Mouse (Mus musculus) spleen, adult 2 months (tissue): ENCODE data around the gene Pard3. TPM values are rescaled to one million over a fixed set of nuclear protein-coding genes. Genes with fewer than 3 reads are reported as not detected.

Experiments
- DNase-seq, 2 experiments: peaks; one replicate each; pipeline versions ENCODE4 v3.0.0 to v3.0.0-alpha.2; 2012 to 2021; ENCODE audit warnings: low spot score in 2 of 2, low read depth in 1 of 2
- H3K27ac ChIP-seq: fragments of 200-500 bp; 2 replicates; pipeline ENCODE4 v1.5.1; 2012; ENCODE audit warnings: low read length, inconsistent platforms; ENCODE audit not compliant: insufficient read depth
- H3K27me3 ChIP-seq: fragments of 200-500 bp; 2 replicates; pipeline ENCODE4 v1.6.1; 2012; ENCODE audit warnings: mild to moderate bottlenecking, moderate library complexity, low read length, inconsistent platforms; ENCODE audit not compliant: control insufficient read depth, insufficient read depth
- H3K36me3 ChIP-seq: fragments of 200-500 bp; 2 replicates; pipeline ENCODE4 v1.6.1; 2012; ENCODE audit warnings: mild to moderate bottlenecking, low read length, inconsistent platforms; ENCODE audit not compliant: control insufficient read depth, insufficient read depth
- H3K4me1 ChIP-seq: fragments of 200-500 bp; 2 replicates; pipeline ENCODE4 v1.6.1; 2011; ENCODE audit warnings: inconsistent platforms; ENCODE audit not compliant: control insufficient read depth, insufficient read depth, insufficient read length
- H3K4me3 ChIP-seq: fragments of 200-500 bp; 2 replicates; pipeline ENCODE4 v1.5.1; 2011; ENCODE audit warnings: mild to moderate bottlenecking, inconsistent platforms; ENCODE audit not compliant: insufficient read depth, insufficient read length; ENCODE audit errors: extremely low read depth
- CTCF ChIP-seq: fragments of 200-500 bp; IDR thresholded peaks from 2 replicates; pipeline ENCODE4 v1.5.1; 2011; ENCODE audit warnings: mild to moderate bottlenecking, inconsistent platforms; ENCODE audit not compliant: insufficient read depth, insufficient read length, insufficient replicate concordance; ENCODE audit errors: extremely low read depth
- POLR2A ChIP-seq: fragments of 200-500 bp; IDR thresholded peaks from 2 replicates; pipeline ENCODE4 v1.6.1; 2011; ENCODE audit warnings: low read depth, low read length, inconsistent platforms
- WGBS: fragments of 180-500 bp; shearing (Covaris S2); methylation state at CpG from one replicate; pipeline ENCODE4 v1.1.7; 2018; 5-methylcytosine and 5-hydroxymethylcytosine counted together
- polyA plus RNA-seq: library from polyadenylated mRNA; depleted of rRNA; stranded (reverse); fragments of >200 nt; gene quantifications from 2 replicates; pipeline ENCODE4 v1.2.3, GENCODE M21; 2012

Gene Pard3
- polyA plus RNA-seq, 1 experiment, result 3.8 TPM

DNA sequence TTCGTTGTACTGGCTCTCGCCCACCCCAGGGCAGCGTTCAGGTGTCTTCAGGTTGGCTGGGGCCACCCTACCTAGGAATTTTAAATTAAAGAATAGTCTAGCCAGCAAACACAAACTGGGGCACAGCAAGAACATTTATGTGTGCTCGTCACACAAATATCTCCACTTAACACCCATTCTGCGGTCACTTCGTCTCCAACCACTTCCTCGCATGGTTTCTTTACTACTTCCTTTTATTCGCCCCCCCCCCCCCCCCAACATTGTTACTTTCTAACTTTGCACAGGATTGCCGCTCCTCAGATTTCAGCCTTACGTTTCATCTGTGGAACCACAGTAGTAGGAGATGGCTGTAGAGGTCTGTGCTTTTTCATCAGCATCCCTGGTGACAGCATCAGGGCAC, 11.6 kb upstream of the Pard3 start:
- H3K27ac ChIP-seq, result no peak overlapping the region
- WGBS, result 22% methylated on average over 10 of the region's 10 CpGs
- H3K36me3 ChIP-seq, result no peaks in the 10 kb centered on the region
- no peak for DNase-seq
- TF ChIP-seq CTCF, result no peak
- TF ChIP-seq POLR2A, result no peak
- no peaks in the 10 kb centered on the region for H3K27me3 ChIP-seq
- no peak overlapping the region for H3K4me3 ChIP-seq
- no peaks in the 10 kb centered on the region for H3K4me1 ChIP-seq

DNA sequence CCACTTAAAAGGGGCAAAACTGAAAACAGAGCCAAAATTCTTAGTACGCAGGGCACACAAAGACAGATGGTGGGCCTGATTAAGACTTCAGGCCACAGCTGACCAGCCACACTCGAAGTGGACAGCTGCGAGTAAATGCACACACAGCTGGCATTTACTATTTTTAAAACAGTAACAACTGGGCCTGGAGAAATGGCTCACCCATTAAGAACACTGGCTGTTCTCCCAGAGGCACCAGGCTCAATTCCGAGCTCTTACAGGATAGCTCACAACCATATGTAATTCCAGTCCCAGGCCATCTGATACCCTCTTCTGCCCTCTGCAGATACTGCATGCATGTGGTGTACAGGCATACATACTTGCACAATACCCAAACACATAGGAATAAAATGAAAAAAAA, 8.6 kb upstream of the Pard3 start:
- Histone ChIP-seq H3K4me3 (no peak overlapping the region), H3K36me3 (no peaks in the 10 kb centered on the region), H3K27me3 (0 out of 2 replicates have a peak, but pooled peaks cover under 1% of the 10 kb centered on the region), H3K4me1 (no peaks in the 10 kb centered on the region), H3K27ac (no peak overlapping the region)
- no peak for TF ChIP-seq CTCF
- TF ChIP-seq POLR2A, result no peak
- 74% methylated on average over 4 of the region's 4 CpGs for WGBS
- no peak for DNase-seq

DNA sequence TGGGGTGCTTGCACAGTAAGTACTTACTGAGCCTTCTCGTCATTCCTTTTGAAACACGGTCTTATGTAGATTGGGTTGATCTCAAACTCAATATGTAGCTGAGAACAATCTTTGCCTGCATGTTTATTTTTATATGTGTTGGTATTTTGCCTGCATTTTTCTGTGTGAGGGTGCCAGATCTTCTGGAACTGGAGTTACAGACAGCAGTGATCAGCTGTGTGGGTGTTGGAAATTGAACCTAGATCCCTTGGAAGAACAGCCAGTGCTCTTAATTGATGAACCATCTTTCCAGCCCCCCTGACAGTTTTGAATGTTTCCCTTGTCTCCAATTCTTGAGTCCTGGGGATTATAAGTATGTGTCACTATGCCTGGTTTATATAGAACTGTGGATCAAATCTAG, 4.9 kb upstream of the Pard3 start:
- Histone ChIP-seq H3K36me3 (no peaks in the 10 kb centered on the region), H3K27ac (no peak overlapping the region), H3K27me3 (peaks cover 4% of the 10 kb centered on the region), H3K4me3 (no peak overlapping the region), H3K4me1 (peaks cover under 1% of the 10 kb centered on the region; the same call in 1 of the 2 replicates)
- WGBS, result 80% methylated on average over 2 of the region's 2 CpGs
- DNase-seq, result no peak
- no peak for TF ChIP-seq POLR2A
- no peak for TF ChIP-seq CTCF

DNA sequence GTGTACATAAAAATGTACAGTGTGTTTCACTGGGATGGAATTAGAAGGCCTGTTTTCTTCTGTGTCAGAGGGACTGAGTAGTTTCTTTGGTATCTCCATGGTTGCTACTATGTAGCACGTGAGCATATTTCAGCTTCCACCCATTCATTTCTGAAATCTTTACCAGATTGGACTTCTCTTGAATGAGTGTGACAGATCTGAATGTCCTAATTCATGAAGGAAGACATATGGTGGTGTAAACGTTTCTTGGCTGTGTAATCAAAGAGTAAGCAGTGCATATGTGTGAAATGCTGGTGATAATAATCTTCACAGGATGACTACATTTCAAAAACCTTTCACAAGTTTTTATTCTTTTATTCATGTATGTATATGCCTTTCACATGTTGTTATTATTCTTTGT, 3.9 kb upstream of the Pard3 start:
- Histone ChIP-seq H3K4me1 (peaks cover 8% of the 10 kb centered on the region; the same call in 1 of the 2 replicates), H3K27me3 (peaks cover 15% of the 10 kb centered on the region), H3K4me3 (no peak overlapping the region), H3K36me3 (no peaks in the 10 kb centered on the region), H3K27ac (no peak overlapping the region)
- DNase-seq, result no peak
- no peak for TF ChIP-seq POLR2A
- no peak for TF ChIP-seq CTCF
- WGBS, result 63% methylated on average over 2 of the region's 2 CpGs

DNA sequence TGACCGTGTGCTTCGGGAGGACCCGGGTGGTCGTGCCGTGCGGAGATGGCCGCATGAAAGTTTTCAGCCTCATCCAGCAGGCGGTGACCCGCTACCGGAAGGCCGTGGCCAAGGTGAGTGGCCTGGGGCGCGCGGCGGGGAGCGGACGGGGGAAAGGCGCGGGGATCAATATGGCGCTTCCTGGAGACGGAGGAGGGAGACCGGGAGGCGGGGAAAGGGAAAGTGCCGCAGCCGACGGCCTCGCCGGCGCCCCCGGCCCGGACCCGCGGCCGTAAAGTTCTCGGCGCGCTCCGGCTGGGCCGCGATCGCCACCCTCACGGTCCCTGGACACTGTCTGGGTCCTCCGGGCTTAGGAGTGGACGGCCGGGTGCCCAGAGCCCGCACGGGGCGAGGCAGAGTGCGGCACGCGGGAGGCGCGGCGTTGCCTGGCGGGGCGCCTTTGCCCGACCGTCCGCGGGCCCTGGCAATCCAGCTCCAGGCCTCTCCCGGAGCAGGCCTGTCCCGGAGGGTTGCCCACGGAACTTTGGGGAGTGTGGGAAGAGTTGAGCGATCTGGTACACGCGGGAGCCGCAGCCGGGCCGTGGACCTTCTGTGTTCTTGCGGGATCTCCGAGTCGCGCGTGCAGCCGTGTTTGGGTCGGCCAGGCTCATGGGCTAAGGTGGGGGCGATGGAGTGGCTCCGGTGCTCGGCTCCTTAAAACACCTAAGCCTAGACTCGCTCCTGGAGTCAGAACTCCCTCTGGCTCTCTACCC, 844 bp downstream of the Pard3 start:
- peak overlapping the region; percentile 45; the same call in 1 of the 2 replicates for H3K4me3 ChIP-seq
- TF ChIP-seq CTCF, result no peak
- TF ChIP-seq POLR2A, result no peak
- 4% methylated on average over 71 of the region's 80 CpGs for WGBS
- DNase-seq, result no peak
- H3K27me3 ChIP-seq, result peaks cover 17% of the 10 kb centered on the region
- no peak overlapping the region for H3K27ac ChIP-seq
- peaks cover 8% of the 10 kb centered on the region; the same call in 1 of the 2 replicates for H3K4me1 ChIP-seq
- no peaks in the 10 kb centered on the region for H3K36me3 ChIP-seq

DNA sequence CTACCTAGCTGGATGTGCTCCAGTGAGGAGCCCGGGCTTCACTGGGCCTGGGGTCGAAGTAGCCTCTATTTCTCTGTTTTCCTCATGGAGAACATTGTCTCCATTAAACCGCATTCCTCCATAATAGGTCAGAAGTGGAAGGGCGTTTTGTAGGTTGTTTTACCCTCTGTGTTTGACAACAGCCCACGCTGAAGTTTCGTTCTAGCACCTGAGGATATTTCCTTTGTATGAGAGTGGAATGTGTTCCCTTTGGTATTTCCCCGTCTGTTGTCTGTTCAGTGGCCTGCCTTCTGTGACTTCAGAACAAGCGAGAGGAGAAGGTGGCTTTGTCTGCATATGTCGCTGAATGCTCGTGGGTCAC, 1.4 kb downstream of the Pard3 start:
- no peak overlapping the region for H3K4me3 ChIP-seq
- peaks cover 8% of the 10 kb centered on the region; the same call in 1 of the 2 replicates for H3K4me1 ChIP-seq
- peaks cover 17% of the 10 kb centered on the region for H3K27me3 ChIP-seq
- 20% methylated on average over 10 of the region's 10 CpGs for WGBS
- no peak overlapping the region for H3K27ac ChIP-seq
- DNase-seq, result no peak
- H3K36me3 ChIP-seq, result no peaks in the 10 kb centered on the region
- TF ChIP-seq CTCF (no peak), POLR2A (no peak)

DNA sequence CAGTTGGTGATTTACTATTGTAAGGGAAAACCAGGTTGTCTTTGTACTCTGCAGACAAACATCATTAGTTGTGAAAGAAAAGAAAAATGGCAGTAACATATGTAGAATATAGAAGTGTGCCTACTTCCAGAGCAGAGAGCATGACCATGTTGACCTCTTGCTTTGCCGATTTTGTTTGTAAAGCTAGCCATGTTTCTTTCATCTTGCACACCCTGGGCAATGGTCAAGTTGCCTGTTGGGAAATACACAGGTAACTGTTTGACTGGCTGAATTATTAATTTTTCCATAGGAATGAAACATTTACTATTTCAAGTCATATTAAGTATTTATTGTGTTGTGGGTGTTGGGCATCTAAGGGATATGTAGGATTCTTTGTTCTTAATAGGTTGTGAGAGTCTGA, 2.1 kb downstream of the Pard3 start:
- Histone ChIP-seq H3K4me1 (peaks cover 8% of the 10 kb centered on the region; the same call in 1 of the 2 replicates), H3K27me3 (peaks cover 16% of the 10 kb centered on the region), H3K36me3 (no peaks in the 10 kb centered on the region), H3K27ac (no peak overlapping the region), H3K4me3 (no peak overlapping the region)
- DNase-seq, result no peak
- WGBS, result 63% methylated on average over 1 of the region's 1 CpGs
- TF ChIP-seq CTCF (no peak), POLR2A (no peak)
